ENCODE assay signal across 13 mouse cellular contexts in genomic region chr10:4108462-4108861, GRCm38 (mm10).
DNase-seq lines count a peak whose midpoint lies in the region; ATAC-seq and TF ChIP-seq lines count a peak whose summit lies in the region.
"Had no signal": no experiment of that assay in that cellular context is flagged by ENCODE, and none has a peak within 500 bp of the region (broad histone marks: within the 10 kb centered on the region; RNA-seq: fewer than 3 reads in every experiment).

No protein-coding gene starts in this region.

- peaks cover 61% of the 10 kb centered on the region for H3K4me1 ChIP-seq in heart, embryonic 13.5 days
- H3K4me1 ChIP-seq in liver, embryonic 12.5 days = peaks cover 25% of the 10 kb centered on the region
- peaks cover 17% of the 10 kb centered on the region for H3K4me1 ChIP-seq in liver, embryonic 11.5 days (replicated peaks; ENCODE audit: control insufficient read depth, insufficient read depth, low read length)
- peaks cover 18 to 36% of the 10 kb centered on the region in 2 experiments for H3K4me1 ChIP-seq in ES-E14 (ENCODE audit: control insufficient read depth in 2 of 2, insufficient read depth in 2 of 2, low read length in 2 of 2, poor library complexity in 1 of 2)
- H3K4me1 ChIP-seq in intestine, embryonic 16.5 days (ENCODE audit: control insufficient read depth, insufficient read depth, low read length) = peaks cover 41% of the 10 kb centered on the region

- WGBS in heart, embryonic 13.5 days = 68% methylated on average over 9 of the region's 9 CpGs
- 74% methylated on average over 9 of the region's 9 CpGs for WGBS in liver, embryonic 12.5 days (ENCODE audit: insufficient replicate concordance)
- 82% methylated on average over 9 of the region's 9 CpGs for WGBS in liver, embryonic 11.5 days
- WGBS in intestine, embryonic 16.5 days = 83% methylated on average over 9 of the region's 9 CpGs

- no peak for DNase-seq in heart, postnatal 4 days
- DNase-seq in liver, embryonic 11.5 days (ENCODE audit: low spot score) = no peak
- DNase-seq in ES-E14 (ENCODE audit: low read depth, low spot score) = no peak
- no peak for DNase-seq in adrenal gland, postnatal 25 days
- DNase-seq: kidney, postnatal 10 days; layer of hippocampus, postnatal 36 days had no signal

- no peak overlapping the region for H3K4me2 ChIP-seq in heart, embryonic 13.5 days
- H3K4me2 ChIP-seq in liver, embryonic 12.5 days = no peak overlapping the region
- no peak overlapping the region for H3K4me2 ChIP-seq in liver, embryonic 11.5 days
- no peak overlapping the region for H3K4me2 ChIP-seq in intestine, embryonic 16.5 days (ENCODE audit: low read depth, low read length)
- H3K4me2 ChIP-seq: embryonic facial prominence, embryonic 13.5 days; limb, embryonic 13.5 days had no signal

- no peaks in the 10 kb centered on the region for H3K27me3 ChIP-seq in heart, embryonic 13.5 days (replicated peaks)
- H3K27me3 ChIP-seq in liver, embryonic 12.5 days (replicated peaks) = no peaks in the 10 kb centered on the region
- no peaks in the 10 kb centered on the region for H3K27me3 ChIP-seq in liver, embryonic 11.5 days (replicated peaks; ENCODE audit: control insufficient read depth, insufficient read depth, low read length)
- H3K27me3 ChIP-seq in intestine, embryonic 16.5 days (replicated peaks; ENCODE audit: control insufficient read depth, insufficient read depth, low read length) = no peaks in the 10 kb centered on the region
- H3K27me3 ChIP-seq: embryonic facial prominence, embryonic 13.5 days; limb, embryonic 13.5 days had no signal

- no peak overlapping the region for H3K4me3 ChIP-seq in heart, embryonic 13.5 days
- no peak overlapping the region for H3K4me3 ChIP-seq in liver, embryonic 12.5 days
- H3K4me3 ChIP-seq in liver, embryonic 11.5 days (ENCODE audit: low read depth, low read length) = no peak overlapping the region
- 0 out of 4 replicates have a peak overlapping the region, but pooled peaks have one; percentile 4 to 7 for H3K4me3 ChIP-seq in ES-E14 (ENCODE audit: insufficient read depth in 1 of 2, low read depth in 1 of 2, low read length in 2 of 2, poor library complexity in 1 of 2, severe bottlenecking in 1 of 2)
- H3K4me3 ChIP-seq in intestine, embryonic 16.5 days (ENCODE audit: low read length) = no peak overlapping the region
- H3K4me3 ChIP-seq: embryonic facial prominence, embryonic 13.5 days; limb, embryonic 13.5 days had no signal

- in situ Hi-C loops in ES-E14 (cut with MboI; ENCODE audit: low sequenced_read_pairs in 2 of 2, unreplicated experiment in 2 of 2) = no loop called here

- H3K9me3 ChIP-seq in heart, embryonic 13.5 days = no peaks in the 10 kb centered on the region
- H3K9me3 ChIP-seq in liver, embryonic 12.5 days (replicated peaks) = no peaks in the 10 kb centered on the region
- no peaks in the 10 kb centered on the region for H3K9me3 ChIP-seq in liver, embryonic 11.5 days (ENCODE audit: control insufficient read depth, low read length)
- H3K9me3 ChIP-seq in ES-E14 (ENCODE audit: control insufficient read depth, insufficient read depth, low read depth, low read length) = no peaks in the 10 kb centered on the region
- H3K9me3 ChIP-seq in intestine, embryonic 16.5 days (ENCODE audit: control insufficient read depth, low read length) = no peaks in the 10 kb centered on the region
- H3K9me3 ChIP-seq: embryonic facial prominence, embryonic 13.5 days; limb, embryonic 13.5 days had no signal

- peak overlapping the region; percentile 81 for H3K27ac ChIP-seq in heart, embryonic 13.5 days (replicated peaks)
- peak overlapping the region; percentile 2; the same call in 1 of the 2 replicates for H3K27ac ChIP-seq in liver, embryonic 12.5 days
- no peak overlapping the region for H3K27ac ChIP-seq in liver, embryonic 11.5 days (ENCODE audit: low read depth, low read length)
- peak overlapping the region; percentile 96 for H3K27ac ChIP-seq in ES-E14 (ENCODE audit: insufficient read depth, low read depth, low read length, poor library complexity, severe bottlenecking)
- peak overlapping the region; percentile 35 for H3K27ac ChIP-seq in intestine, embryonic 16.5 days (ENCODE audit: low read length)
- H3K27ac ChIP-seq: limb, embryonic 13.5 days had no signal

- no peak overlapping the region for H3K9ac ChIP-seq in heart, embryonic 13.5 days
- H3K9ac ChIP-seq in liver, embryonic 12.5 days = no peak overlapping the region
- H3K9ac ChIP-seq in liver, embryonic 11.5 days (ENCODE audit: low read depth, low read length) = no peak overlapping the region
- H3K9ac ChIP-seq in ES-E14 (ENCODE audit: insufficient read depth, low read depth, low read length, poor library complexity, severe bottlenecking) = peak overlapping the region; percentile 70
- H3K9ac ChIP-seq in intestine, embryonic 16.5 days (ENCODE audit: low read depth, low read length) = no peak overlapping the region
- H3K9ac ChIP-seq: embryonic facial prominence, embryonic 13.5 days; limb, embryonic 13.5 days had no signal

- ATAC-seq in heart, embryonic 13.5 days (ENCODE audit: extremely low read depth, insufficient number of reproducible peaks, low FRiP score, low TSS enrichment) = no peak
- ATAC-seq in liver, embryonic 12.5 days = no peak
- ATAC-seq in liver, embryonic 11.5 days (replicated peaks; ENCODE audit: low FRiP score) = no peak
- no peak for ATAC-seq in intestine, embryonic 16.5 days
- no peak for ATAC-seq in frontal cortex, adult (ENCODE audit: low TSS enrichment)
- ATAC-seq: CD4-positive, CD25-positive, alpha-beta regulatory T cell, adult 4 months had no signal

- H3K36me3 ChIP-seq in heart, embryonic 13.5 days = peaks cover 4% of the 10 kb centered on the region; the same call in 1 of the 2 replicates
- H3K36me3 ChIP-seq in liver, embryonic 12.5 days = peaks cover 77% of the 10 kb centered on the region
- H3K36me3 ChIP-seq in liver, embryonic 11.5 days (ENCODE audit: control insufficient read depth, insufficient read depth, low read length) = peaks cover 11% of the 10 kb centered on the region
- peaks cover 10% of the 10 kb centered on the region; the same call in 1 of the 2 replicates for H3K36me3 ChIP-seq in ES-E14 (ENCODE audit: control insufficient read depth, insufficient read depth, low read length, poor library complexity, severe bottlenecking)
- H3K36me3 ChIP-seq in intestine, embryonic 16.5 days (ENCODE audit: control insufficient read depth, insufficient read depth, low read length) = no peaks in the 10 kb centered on the region

TF ChIP-seq in ES-E14, 5 proteins besides CTCF, POLR2A, EP300 and RAD21:
- TF ChIP-seq ZC3H11A (IDR thresholded peaks at IDR 0.05; ENCODE audit: borderline replicate concordance, low read depth, low read length) = no peak
- no peak for TF ChIP-seq HCFC1 (IDR thresholded peaks at IDR 0.05; ENCODE audit: borderline replicate concordance, insufficient read depth, low read length)
- TF ChIP-seq ZNF384 (IDR thresholded peaks at IDR 0.05; ENCODE audit: low read depth, low read length) = no peak
- no peak for TF ChIP-seq CHD2 (IDR thresholded peaks at IDR 0.05; ENCODE audit: low read depth, low read length)
- TF ChIP-seq MAFK (IDR thresholded peaks at IDR 0.05; ENCODE audit: insufficient read depth, low read depth, low read length) = no peak

Comparison
In these comparisons a context has a peak if more than half of its experiments do, and no peak if none do; other contexts are left out.
1. H3K4me3 ChIP-seq: peak in ES-E14 (2 of 2); none in heart, embryonic 13.5 days (single experiment), liver, embryonic 12.5 days (single experiment), liver, embryonic 11.5 days (single experiment) and intestine, embryonic 16.5 days (single experiment).